Mouse (Mus musculus) E14TG2a.4 (cell line): Measurements from ENCODE around the gene 4933424G06Rik.

ENCODE experiments used
- CTCF ChIP-seq: conservative IDR thresholded peaks from 2 replicates; pipeline ENCODE4 v1.5.1; 2014; ENCODE audit warnings: low read length
- POU5F1 ChIP-seq: IDR thresholded peaks from 2 replicates; pipeline ENCODE4 v1.6.1; 2014; ENCODE audit warnings: low read length, borderline replicate concordance

DNA sequence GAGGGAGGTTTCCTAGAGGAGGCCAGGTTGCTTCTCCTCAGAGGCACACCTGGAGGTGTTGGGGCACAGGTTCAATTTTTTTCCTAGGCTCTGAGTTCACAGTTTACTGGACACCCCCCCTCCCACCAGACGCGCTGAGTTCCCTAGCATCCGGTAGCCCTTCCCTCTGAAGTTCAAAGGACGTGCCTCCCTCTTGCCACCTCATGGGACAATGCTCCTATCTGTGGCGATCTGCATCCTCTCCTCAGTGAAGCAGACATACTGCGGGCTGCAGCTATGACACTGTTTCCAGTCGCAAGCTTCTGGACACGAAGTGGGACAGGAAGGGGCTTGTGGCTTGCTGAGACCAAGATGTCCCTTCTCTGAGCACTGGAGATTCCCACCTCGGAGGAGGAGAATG lies 50.5 kb downstream of the 4933424G06Rik start:
- no peak for TF ChIP-seq CTCF
- no peak for TF ChIP-seq POU5F1
